Mouse (Mus musculus) liver, adult 2 months (tissue): ENCODE data around the gene Gprc5c. TPM values are rescaled to one million over a fixed set of nuclear protein-coding genes. Genes with fewer than 3 reads are reported as not detected.

Experiments used
- DNase-seq: peaks from one replicate; pipeline ENCODE4 v3.0.0-alpha.2; 2011; ENCODE audit warnings: low read depth, low spot score; ENCODE audit errors: extremely low read depth
- H3K27ac ChIP-seq: fragments of 200-500 bp; replicated peaks from 2 replicates; pipeline ENCODE4 v1.5.1; 2012; ENCODE audit warnings: low read depth, mild to moderate bottlenecking, control low read depth, inconsistent platforms, low read length; ENCODE audit not compliant: insufficient read depth
- H3K27me3 ChIP-seq: fragments of 200-500 bp; 2 replicates; pipeline ENCODE4 v1.6.1; 2012; ENCODE audit warnings: mild to moderate bottlenecking, moderate library complexity, low read length, inconsistent platforms; ENCODE audit not compliant: control insufficient read depth, insufficient read depth
- H3K36me3 ChIP-seq: fragments of 200-500 bp; 2 replicates; pipeline ENCODE4 v1.6.1; 2012; ENCODE audit warnings: low read length, inconsistent platforms; ENCODE audit not compliant: control insufficient read depth, insufficient read depth
- H3K4me1 ChIP-seq: fragments of 200-500 bp; 2 replicates; pipeline ENCODE4 v1.6.1; 2011; ENCODE audit warnings: low read length; ENCODE audit not compliant: control insufficient read depth, insufficient read depth
- H3K4me3 ChIP-seq: fragments of 200-500 bp; 2 replicates; pipeline ENCODE4 v1.5.1; 2011; ENCODE audit warnings: low read depth, mild to moderate bottlenecking, control low read depth, low read length, moderate library complexity; ENCODE audit not compliant: insufficient read depth
- H3K79me2 ChIP-seq: fragments of 200-500 bp; 2 replicates; pipeline ENCODE4 v1.6.1; 2012; ENCODE audit warnings: inconsistent platforms, mild to moderate bottlenecking, low read length, moderate library complexity; ENCODE audit not compliant: control insufficient read depth, insufficient read depth
- H3K9ac ChIP-seq: fragments of 200-500 bp; 2 replicates; pipeline ENCODE4 v1.6.1; 2012; ENCODE audit warnings: low read depth, mild to moderate bottlenecking, control low read depth, inconsistent platforms, low read length
- CTCF ChIP-seq: fragments of 200-500 bp; IDR thresholded peaks from 2 replicates; pipeline ENCODE4 v1.5.1; 2011; ENCODE audit warnings: low read depth, low read length, control low read depth
- POLR2A ChIP-seq: fragments of 200-500 bp; IDR thresholded peaks from 2 replicates; pipeline ENCODE4 v1.6.1; 2011; ENCODE audit warnings: low read length, control low read depth; ENCODE audit not compliant: insufficient read depth; ENCODE audit errors: extremely low read depth
- WGBS: fragments of 180-500 bp; shearing (Covaris S2); methylation state at CpG from one replicate; pipeline ENCODE4 v1.1.7; 2018; 5-methylcytosine and 5-hydroxymethylcytosine counted together
- polyA plus RNA-seq: library from polyadenylated mRNA; depleted of rRNA; stranded (reverse); fragments of >200 nt; gene quantifications from 2 replicates; pipeline ENCODE4 v1.2.3, GENCODE M21; 2012
- total RNA-seq: library from RNA; depleted of rRNA; stranded (reverse); fragments of >200 nt; gene quantifications from 2 replicates; pipeline ENCODE4 v1.2.3, GENCODE M21; 2014

The Gprc5c gene
- total and polyA plus RNA-seq, 2 experiments = 51.4 to 93.9 TPM

DNA sequence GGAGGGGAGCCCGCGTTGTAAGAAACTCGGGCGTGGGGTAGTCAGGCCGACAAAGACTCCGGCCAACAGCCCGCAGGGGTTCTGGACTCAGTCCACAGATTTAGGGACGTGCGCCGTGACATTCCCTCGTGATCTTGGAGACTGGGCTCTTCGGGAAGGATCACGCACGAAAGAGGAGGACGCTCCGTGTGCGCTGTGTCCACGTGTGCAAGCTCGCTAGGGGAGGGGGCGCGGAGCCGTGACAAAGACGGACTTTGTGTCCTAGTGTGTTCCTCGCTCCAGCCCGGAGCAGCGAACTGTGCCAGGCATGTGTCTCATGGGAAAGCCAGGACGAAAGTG lies 286 bp downstream of the Gprc5c start:
- under 1% methylated on average over 27 of the region's 27 CpGs for WGBS
- H3K27me3 ChIP-seq = no peaks in the 10 kb centered on the region

DNA sequence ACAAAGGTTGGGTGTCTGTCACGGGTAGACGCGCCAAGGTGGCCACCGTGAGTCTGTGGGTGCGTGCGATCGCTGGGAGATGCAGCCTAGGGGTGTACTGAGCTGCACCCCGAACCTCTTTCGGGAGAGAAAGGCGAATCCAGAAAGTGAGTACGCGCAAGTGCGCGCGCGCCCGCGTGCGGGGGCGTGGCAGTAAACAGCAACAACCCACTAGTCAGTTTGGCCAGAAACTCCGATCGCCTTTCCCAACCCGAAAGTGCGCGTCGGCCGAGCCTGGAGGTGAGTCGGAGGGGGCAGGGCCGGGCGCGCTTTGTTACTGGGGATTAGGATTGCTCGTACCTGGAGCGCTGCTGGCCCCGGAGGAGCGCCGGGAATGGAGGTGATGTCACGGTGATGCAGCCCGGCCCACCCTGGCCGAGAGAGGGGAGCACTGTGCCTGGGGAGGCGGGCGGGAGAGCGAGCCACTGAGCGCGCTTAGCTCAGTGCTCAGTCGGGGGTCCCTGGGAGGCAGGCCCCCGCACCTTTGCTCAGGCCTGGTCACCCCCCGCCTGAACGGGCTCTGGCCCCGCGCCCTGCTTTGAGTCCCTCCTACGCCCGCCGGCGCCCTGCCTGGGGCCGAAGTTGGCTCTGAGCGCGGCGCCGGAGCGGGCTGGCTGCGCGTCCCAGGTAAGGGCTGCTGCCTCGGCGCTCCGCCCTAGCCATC lies 807 bp downstream of the Gprc5c start:
- H3K79me2 ChIP-seq = peaks cover 17% of the 10 kb centered on the region
- peaks cover 24% of the 10 kb centered on the region for H3K4me1 ChIP-seq
- under 1% methylated on average over 65 of the region's 65 CpGs for WGBS
- peak; percentile 89 for DNase-seq
- peak overlapping the region; percentile 73 for H3K4me3 ChIP-seq
- no peaks in the 10 kb centered on the region for H3K36me3 ChIP-seq
- TF ChIP-seq POLR2A (peak; percentile 51), CTCF (no peak)
- H3K27ac ChIP-seq = peak overlapping the region; percentile 92
- H3K27me3 ChIP-seq = no peaks in the 10 kb centered on the region
- peak overlapping the region; percentile 85 for H3K9ac ChIP-seq

More for the DNA sequence above, 286 bp downstream of the Gprc5c start:
- H3K4me3 ChIP-seq = peak overlapping the region; percentile 73
- peak overlapping the region; percentile 92 for H3K27ac ChIP-seq
- TF ChIP-seq CTCF (no peak), POLR2A (no peak)
- H3K4me1 ChIP-seq = peaks cover 20% of the 10 kb centered on the region
- H3K36me3 ChIP-seq = no peaks in the 10 kb centered on the region
- peaks cover 17% of the 10 kb centered on the region for H3K79me2 ChIP-seq
- H3K9ac ChIP-seq = peak overlapping the region; percentile 85
- no peak for DNase-seq

DNA sequence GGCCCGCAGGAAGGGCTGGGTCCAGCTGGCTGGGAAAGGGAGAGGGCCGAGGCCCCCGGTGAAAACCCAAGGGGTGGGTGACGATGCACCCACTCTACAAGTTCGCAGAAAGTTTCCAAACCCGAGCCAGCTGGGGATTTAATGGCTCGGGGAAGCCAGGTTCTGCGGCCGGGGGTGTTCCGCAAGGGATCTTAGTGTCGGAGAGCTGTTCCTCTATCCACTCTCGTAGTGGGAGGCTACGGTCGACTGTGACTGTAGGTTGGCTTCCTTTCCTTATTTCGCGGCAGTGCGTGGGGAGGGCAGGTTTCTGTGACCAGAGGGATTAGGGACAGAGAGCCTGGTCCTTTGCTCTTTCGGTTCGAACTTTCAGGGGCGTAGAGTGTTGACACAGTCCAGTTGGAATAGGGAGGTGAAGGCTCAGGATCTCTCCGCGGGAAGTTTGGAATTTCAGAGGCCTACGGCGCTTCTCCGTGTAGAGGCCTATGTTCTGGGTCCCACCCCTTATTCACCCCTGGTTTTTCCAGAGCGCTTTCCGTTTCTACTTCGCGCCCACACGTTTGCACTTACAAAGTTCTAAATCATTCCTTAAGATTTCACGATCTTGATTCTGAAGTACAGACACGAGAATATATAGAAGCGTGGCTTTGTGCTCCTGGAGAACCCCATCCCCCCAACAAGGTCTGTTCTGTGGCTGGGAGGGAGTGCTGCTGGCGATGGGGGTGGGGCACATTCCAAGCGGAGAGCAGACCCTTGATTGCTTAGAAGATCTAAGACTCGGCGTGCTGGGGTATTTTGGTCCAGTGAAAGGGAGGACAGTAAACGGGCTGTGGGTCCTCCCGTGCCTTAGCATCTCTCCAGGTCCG lies 1.6 kb downstream of the Gprc5c start:
- WGBS = 2% methylated on average over 40 of the region's 40 CpGs
- Histone ChIP-seq H3K79me2 (peaks cover 21% of the 10 kb centered on the region), H3K27ac (peak overlapping the region; percentile 92), H3K36me3 (no peaks in the 10 kb centered on the region), H3K4me1 (peaks cover 28% of the 10 kb centered on the region), H3K4me3 (peak overlapping the region; percentile 73), H3K9ac (peak overlapping the region; percentile 85), H3K27me3 (no peaks in the 10 kb centered on the region)
- TF ChIP-seq POLR2A (no peak), CTCF (no peak)
- peak; percentile 80 for DNase-seq

DNA sequence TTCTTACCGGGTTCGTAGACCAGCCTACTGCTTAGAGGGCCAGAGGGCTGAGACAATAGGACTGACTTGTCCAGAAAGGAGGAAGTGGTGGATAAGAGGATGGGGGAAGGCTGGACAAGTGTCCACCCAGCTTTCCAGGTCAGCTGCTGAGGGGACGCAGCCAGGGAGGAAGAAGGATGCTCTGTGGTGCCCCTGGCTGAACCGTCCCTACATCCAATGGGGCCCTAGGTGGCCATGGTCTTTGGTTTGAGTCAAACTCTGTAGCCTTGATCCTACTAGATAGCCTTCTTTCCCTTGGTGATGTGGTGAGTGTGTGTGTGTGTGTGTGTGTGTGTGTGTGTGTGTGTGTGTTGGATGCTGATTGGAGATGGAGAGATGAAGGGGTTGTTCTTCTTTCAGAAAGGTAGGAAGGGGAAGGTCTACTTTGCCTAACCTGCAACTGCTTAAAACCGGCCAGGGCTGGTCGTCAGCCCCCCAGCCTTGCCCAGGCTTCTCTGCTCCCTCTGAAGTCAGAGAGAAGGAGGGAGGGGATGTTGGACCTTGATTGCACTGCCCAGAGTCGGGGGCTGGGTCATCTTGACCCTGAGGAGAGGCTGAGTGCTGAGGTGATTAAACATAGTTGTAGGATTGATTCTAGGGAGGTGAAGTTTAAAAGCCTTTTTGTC lies 2.4 kb downstream of the Gprc5c start:
- no peak for DNase-seq
- Histone ChIP-seq H3K36me3 (no peaks in the 10 kb centered on the region), H3K4me3 (peak overlapping the region; percentile 73), H3K27ac (peak overlapping the region; percentile 92), H3K79me2 (peaks cover 24% of the 10 kb centered on the region), H3K9ac (peak overlapping the region; percentile 85), H3K27me3 (no peaks in the 10 kb centered on the region), H3K4me1 (peaks cover 28% of the 10 kb centered on the region)
- no peak for TF ChIP-seq CTCF
- no peak for TF ChIP-seq POLR2A
- 26% methylated on average over 7 of the region's 7 CpGs for WGBS

DNA sequence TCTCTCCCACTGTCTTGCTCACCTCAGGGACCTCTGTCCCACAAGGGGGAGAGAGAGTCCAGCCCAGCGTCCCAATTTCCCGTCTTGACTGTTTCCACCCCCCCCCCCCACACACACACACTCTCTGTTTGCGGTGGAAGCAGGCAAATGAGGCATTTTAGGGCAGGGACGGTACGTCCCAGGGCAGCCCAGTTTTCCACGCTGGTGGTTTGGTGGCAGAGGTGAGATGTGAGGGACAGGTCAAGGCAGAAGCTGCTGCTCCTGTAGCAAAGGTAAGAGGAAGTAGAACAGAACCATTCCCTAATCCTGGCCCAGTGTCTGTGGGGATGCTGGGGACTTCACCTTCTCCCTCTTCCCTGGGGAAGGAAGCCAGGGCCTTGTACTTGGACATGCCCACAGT lies 3.6 kb downstream of the Gprc5c start:
- DNase-seq = peak; percentile 63
- peaks cover 28% of the 10 kb centered on the region for H3K4me1 ChIP-seq
- H3K36me3 ChIP-seq = no peaks in the 10 kb centered on the region
- peaks cover 26% of the 10 kb centered on the region for H3K79me2 ChIP-seq
- H3K27ac ChIP-seq = peak overlapping the region; percentile 43
- no peak for TF ChIP-seq POLR2A
- TF ChIP-seq CTCF = no peak
- 17% methylated on average over 6 of the region's 6 CpGs for WGBS
- H3K9ac ChIP-seq = 0 out of 2 replicates have a peak overlapping the region, but pooled peaks have one; percentile 15
- H3K27me3 ChIP-seq = no peaks in the 10 kb centered on the region
- H3K4me3 ChIP-seq = no peak overlapping the region
